Mouse (Mus musculus): ENCODE results near the gene Gpr61. TPM values are rescaled to one million over a fixed set of nuclear protein-coding genes. Genes with fewer than 3 reads are reported as not detected.

Gpr61 gene
- total and polyA plus RNA-seq, 3 experiments: 0.27 TPM; not detected in 2

DNA sequence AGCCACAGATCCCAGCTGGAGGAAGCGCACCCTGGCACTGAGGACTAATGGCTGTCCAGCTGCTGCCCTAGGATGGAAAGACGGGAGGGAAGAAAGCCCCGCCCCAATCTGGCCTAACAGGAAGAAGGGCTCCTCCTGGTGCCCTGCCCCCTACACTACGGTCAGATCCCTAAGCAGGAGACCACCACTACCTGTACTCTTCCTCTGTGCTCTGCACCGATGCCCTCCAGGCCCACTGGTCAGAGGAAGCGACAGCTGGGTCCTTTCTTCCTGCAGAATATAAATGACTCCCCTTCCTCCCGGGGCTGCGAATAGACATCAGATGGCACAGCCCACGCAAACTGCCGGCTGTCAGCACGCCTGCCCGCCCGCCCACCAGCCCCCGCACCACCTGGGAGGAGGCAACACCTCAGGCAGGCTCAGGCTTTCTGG lies 42.4 kb upstream of the Gpr61 start:
- Histone ChIP-seq H3K79me2 (replicated peaks; ENCODE audit: control insufficient read depth, extremely low read depth, insufficient read depth, poor library complexity, severe bottlenecking) (no peaks in the 10 kb centered on the region; the same call in 1 of the 2 replicates), H3K36me3 (replicated peaks in 1 of 2; ENCODE audit: control insufficient read depth in 1 of 2, insufficient read depth in 1 of 2, low read length in 1 of 2) (peaks cover 0 to 52% of the 10 kb centered on the region in 2 experiments), H3K4me3 (replicated peaks in 1 of 3; ENCODE audit: low read depth in 2 of 3, low read length in 2 of 3, poor library complexity in 1 of 3) (no peak overlapping the region), H3K4me1 (ENCODE audit: control insufficient read depth in 1 of 2, insufficient read depth in 2 of 2) (peaks cover 15 to 33% of the 10 kb centered on the region in 2 experiments), H3K27me3 (replicated peaks) (no peaks in the 10 kb centered on the region), H3K4me2 (ENCODE audit: insufficient read depth, low read depth, poor library complexity, severe bottlenecking) (no peak overlapping the region), H3K9me3 (replicated peaks; ENCODE audit: low read length) (no peaks in the 10 kb centered on the region), H3K9ac (ENCODE audit: insufficient read depth, low read depth) (no peak overlapping the region), H3K27ac (ENCODE audit: insufficient read depth, low read depth) (no peak overlapping the region)
- TF ChIP-seq CTCF (conservative IDR thresholded peaks at IDR 0.05 in 1 of 2, IDR thresholded peaks at IDR 0.05 in 1 of 2; ENCODE audit: low read depth in 2 of 2, low read length in 2 of 2) (peak in 1 of 2 experiments; percentile 34; a peak in 1 of 4 replicates), MAFK (IDR thresholded peaks at IDR 0.05; ENCODE audit: insufficient replicate concordance, low read length) (no peak), SMC3 (IDR thresholded peaks at IDR 0.05; ENCODE audit: low read depth, low read length) (peak; percentile 30; the same call in 1 of the 2 replicates)
- in situ Hi-C loops (cut with MboI; ENCODE audit: low pct_ligation_motif_present, low pct_unique_long_range_greater_than_20kb, low sequenced_read_pairs): no loop called here
- dilution Hi-C loops (cut with MboI; ENCODE audit: extremely low pct_ligation_motif_present, extremely low pct_unique_long_range_greater_than_20kb, low sequenced_read_pairs): no loop called here
- DNase-seq (ENCODE audit: extremely low read depth): no peak

DNA sequence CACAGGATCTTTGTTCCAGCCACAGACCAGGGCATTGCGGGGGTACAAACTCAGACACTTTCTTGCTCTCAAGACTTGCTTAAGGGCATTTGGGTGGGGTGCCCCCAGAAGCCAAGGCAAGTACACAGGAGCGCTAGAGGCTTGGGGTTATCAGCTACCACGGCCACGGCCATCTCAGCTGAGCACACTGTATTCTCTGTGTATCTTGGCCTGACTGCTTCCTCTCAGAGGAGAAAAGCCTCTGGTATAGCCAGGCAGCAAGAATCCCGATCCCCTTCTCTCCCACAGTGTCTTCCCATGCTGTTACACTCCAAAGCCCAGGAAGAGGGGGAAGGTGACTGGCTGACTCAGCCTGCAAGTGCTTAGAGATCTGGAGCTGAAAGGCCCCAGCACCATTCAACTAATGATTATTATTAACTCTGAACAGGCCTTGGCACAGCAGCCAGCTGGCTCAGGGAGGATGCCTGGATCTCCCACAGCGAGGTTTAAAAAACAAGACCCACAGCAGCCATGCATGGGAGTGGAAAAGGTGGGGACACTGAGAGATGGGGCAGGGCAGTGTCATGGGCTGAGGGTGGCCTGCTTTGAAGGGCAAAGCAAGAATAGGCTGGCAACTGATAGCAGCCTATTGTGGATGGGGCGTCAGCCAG lies 41.4 kb upstream of the Gpr61 start:
- Histone ChIP-seq H3K27me3 (replicated peaks) (no peaks in the 10 kb centered on the region), H3K9me3 (replicated peaks; ENCODE audit: low read length) (no peaks in the 10 kb centered on the region), H3K27ac (ENCODE audit: insufficient read depth, low read depth) (no peak overlapping the region), H3K36me3 (replicated peaks in 1 of 2; ENCODE audit: control insufficient read depth in 1 of 2, insufficient read depth in 1 of 2, low read length in 1 of 2) (peaks cover 0 to 48% of the 10 kb centered on the region in 2 experiments), H3K4me1 (ENCODE audit: control insufficient read depth in 1 of 2, insufficient read depth in 2 of 2) (peaks cover 15 to 24% of the 10 kb centered on the region in 2 experiments), H3K9ac (ENCODE audit: insufficient read depth, low read depth) (no peak overlapping the region), H3K4me2 (ENCODE audit: insufficient read depth, low read depth, poor library complexity, severe bottlenecking) (no peak overlapping the region), H3K79me2 (replicated peaks; ENCODE audit: control insufficient read depth, extremely low read depth, insufficient read depth, poor library complexity, severe bottlenecking) (no peaks in the 10 kb centered on the region; the same call in 1 of the 2 replicates), H3K4me3 (replicated peaks in 1 of 3; ENCODE audit: low read depth in 2 of 3, low read length in 2 of 3, poor library complexity in 1 of 3) (no peak overlapping the region)
- TF ChIP-seq USF1 (IDR thresholded peaks at IDR 0.05; ENCODE audit: low read depth, low read length): no peak
- in situ Hi-C loops (cut with MboI; ENCODE audit: low pct_ligation_motif_present, low pct_unique_long_range_greater_than_20kb, low sequenced_read_pairs) (no loop called here), dilution Hi-C loops (cut with MboI; ENCODE audit: extremely low pct_ligation_motif_present, extremely low pct_unique_long_range_greater_than_20kb, low sequenced_read_pairs) (no loop called here)
- no peak for DNase-seq (ENCODE audit: extremely low read depth)

DNA sequence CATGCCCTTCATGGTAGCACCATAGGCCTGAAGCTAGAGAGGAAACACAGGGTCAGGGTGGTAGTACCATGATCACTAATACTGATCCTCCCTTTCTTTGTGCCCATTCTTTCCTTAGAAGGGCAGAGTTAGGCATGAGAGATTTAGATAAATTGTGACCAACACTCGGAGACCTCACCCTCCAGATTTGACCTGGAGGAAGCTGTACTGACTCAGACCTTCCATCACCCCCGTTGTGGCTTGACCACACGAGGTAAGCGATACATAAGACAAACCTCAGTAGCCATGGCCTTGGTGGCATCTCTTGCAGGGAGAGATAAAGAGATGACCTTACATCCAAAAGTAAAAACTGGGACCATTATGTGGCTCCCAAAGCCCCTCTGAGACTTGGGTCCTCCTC lies 40.6 kb upstream of the Gpr61 start:
- Histone ChIP-seq H3K9me3 (replicated peaks; ENCODE audit: low read length) (no peaks in the 10 kb centered on the region), H3K4me1 (ENCODE audit: control insufficient read depth in 1 of 2, insufficient read depth in 2 of 2) (peaks cover 15 to 23% of the 10 kb centered on the region in 2 experiments), H3K4me3 (replicated peaks in 1 of 3; ENCODE audit: low read depth in 2 of 3, low read length in 2 of 3, poor library complexity in 1 of 3) (no peak overlapping the region), H3K9ac (ENCODE audit: insufficient read depth, low read depth) (no peak overlapping the region), H3K27ac (ENCODE audit: insufficient read depth, low read depth) (no peak overlapping the region), H3K27me3 (replicated peaks) (no peaks in the 10 kb centered on the region), H3K79me2 (replicated peaks; ENCODE audit: control insufficient read depth, extremely low read depth, insufficient read depth, poor library complexity, severe bottlenecking) (no peaks in the 10 kb centered on the region; the same call in 1 of the 2 replicates), H3K36me3 (replicated peaks in 1 of 2; ENCODE audit: control insufficient read depth in 1 of 2, insufficient read depth in 1 of 2, low read length in 1 of 2) (peaks cover 0 to 48% of the 10 kb centered on the region in 2 experiments), H3K4me2 (ENCODE audit: insufficient read depth, low read depth, poor library complexity, severe bottlenecking) (no peak overlapping the region)
- in situ Hi-C loops (cut with MboI; ENCODE audit: low pct_ligation_motif_present, low pct_unique_long_range_greater_than_20kb, low sequenced_read_pairs): no loop called here
- TF ChIP-seq BHLHE40 (IDR thresholded peaks at IDR 0.05; ENCODE audit: low read depth, low read length) (peak; percentile 44; the same call in 1 of the 2 replicates), IRF4 (IDR thresholded peaks at IDR 0.05; ENCODE audit: low read depth, low read length) (no peak; the same call in 1 of the 2 replicates), EP300 (IDR thresholded peaks at IDR 0.05; ENCODE audit: low read length) (peak; percentile 54), JUND (conservative IDR thresholded peaks at IDR 0.05; ENCODE audit: low read depth, low read length) (peak; percentile 69), MAX (IDR thresholded peaks at IDR 0.05; ENCODE audit: low read length) (no peak), E2F4 (IDR thresholded peaks at IDR 0.05; ENCODE audit: insufficient replicate concordance, low read depth, low read length) (no peak), JUN (IDR thresholded peaks at IDR 0.05; ENCODE audit: insufficient read depth, low read depth, low read length) (peak; percentile 47; the same call in 1 of the 2 replicates), HCFC1 (IDR thresholded peaks at IDR 0.05; ENCODE audit: low read depth, low read length) (no peak)
- dilution Hi-C loops (cut with MboI; ENCODE audit: extremely low pct_ligation_motif_present, extremely low pct_unique_long_range_greater_than_20kb, low sequenced_read_pairs): no loop called here
- no peak for DNase-seq (ENCODE audit: extremely low read depth)

Data from CH12.LX (cell line).